Mouse (Mus musculus) bone marrow macrophage, adult 2 months (primary cell): ENCODE results near the gene Bckdhb.
"Not testable (repeated sequence)": the region's sequence is repeated elsewhere in the genome, so short reads cannot be mapped to it uniquely, and the experiment has no call there.

Experiments
- CTCF ChIP-seq: IDR thresholded peaks from 2 replicates; pipeline ENCODE4 v1.5.1; 2012; ENCODE audit warnings: low read depth, mild to moderate bottlenecking, low read length, moderate library complexity
- POLR2A ChIP-seq: IDR thresholded peaks from 2 replicates; pipeline ENCODE4 v1.6.1; 2012; ENCODE audit warnings: mild to moderate bottlenecking, low read depth, low read length, borderline replicate concordance

DNA sequence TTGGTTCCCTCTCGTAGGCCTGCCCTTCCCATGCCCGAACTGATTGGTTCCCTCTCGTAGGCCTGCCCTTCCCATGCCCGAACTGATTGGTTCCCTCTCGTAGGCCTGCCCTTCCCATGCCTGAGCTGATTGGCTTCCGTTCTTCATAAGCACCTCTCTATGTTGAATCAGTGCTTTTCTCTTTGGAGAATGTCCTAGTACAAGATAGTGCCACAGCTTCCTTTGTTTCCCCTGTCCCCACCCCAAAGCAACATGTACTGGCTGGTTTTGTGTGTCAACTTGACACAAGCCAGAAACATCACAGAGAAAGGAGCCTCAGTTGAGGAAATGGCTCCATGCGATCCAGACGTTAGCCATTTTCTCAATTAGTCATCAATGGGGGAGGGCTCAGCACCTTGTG, 93.2 kb downstream of the Bckdhb start:
- TF ChIP-seq CTCF, POLR2A: not testable (repeated sequence)
